Mouse (Mus musculus) adrenal gland (tissue): ENCODE data around the gene Ceacam16.

Source experiments
- intact Hi-C: fragments of 180-260 bp; cut with DNase I; formaldehyde crosslinking; loops from one replicate; pipeline ENCODE4 v1.15.1; 2025

Gene Ceacam16

GRCm38 (mm10) chr7:19818440-19818839, 42.7 kb downstream of the Ceacam16 start:
- intact Hi-C loops: no loop called here

- intact Hi-C loops: no loop called here
These were observed 43.6 kb downstream of the Ceacam16 start for GRCm38 (mm10) chr7:19817382-19818105.

- intact Hi-C loops: no loop called here
These were observed 44.8 kb downstream of the Ceacam16 start for GRCm38 (mm10) chr7:19816224-19816771.

- intact Hi-C loops: no loop called here
These were observed 45.5 kb downstream of the Ceacam16 start for GRCm38 (mm10) chr7:19815296-19816223.

GRCm38 (mm10) chr7:19813579-19814122, 47.4 kb downstream of the Ceacam16 start:
- intact Hi-C loops: no loop called here

GRCm38 (mm10) chr7:19813161-19813560, 47.9 kb downstream of the Ceacam16 start:
- intact Hi-C loops: no loop called here

GRCm38 (mm10) chr7:19811114-19811513, 50.0 kb downstream of the Ceacam16 start:
- intact Hi-C loops: no loop called here

GRCm38 (mm10) chr7:19809369-19809768, 51.7 kb downstream of the Ceacam16 start:
- intact Hi-C loops: no loop called here

GRCm38 (mm10) chr7:19806356-19806969, 54.6 kb downstream of the Ceacam16 start:
- intact Hi-C loops: no loop called here

GRCm38 (mm10) chr7:19802995-19803394, 58.1 kb downstream of the Ceacam16 start:
- intact Hi-C loops: no loop called here
